Mouse (Mus musculus) megakaryocyte, embryonic 14.5 days (primary cell): ENCODE results near the gene Lgsn.

Experiments used
- FLI1 ChIP-seq: IDR thresholded peaks from 2 replicates; pipeline ENCODE4 v1.6.1; 2012; ENCODE audit warnings: low read length, inconsistent platforms, mixed read lengths
- GATA1 ChIP-seq: IDR thresholded peaks from 3 replicates; pipeline ENCODE4 v1.6.1; 2012; ENCODE audit warnings: mixed read lengths, low read length, inconsistent platforms, borderline replicate concordance

- TF ChIP-seq FLI1, result no peak
- no peak for TF ChIP-seq GATA1
Measured at GRCm38 (mm10) chr1:31214831-31215230, 38.6 kb downstream of the Lgsn start.
